Comparison of ENCODE assay signal across 29 mouse cellular contexts in genomic region chr4:126168851-126169250, GRCm38 (mm10). TPM values are rescaled to one million over a fixed set of nuclear protein-coding genes. Genes with fewer than 3 reads are reported as not detected.
DNase-seq lines count a peak whose midpoint lies in the region; ATAC-seq and TF ChIP-seq lines count a peak whose summit lies in the region.
"Had no signal": no experiment of that assay in that cellular context is flagged by ENCODE, and none has a peak within 500 bp of the region (broad histone marks: within the 10 kb centered on the region; RNA-seq: fewer than 3 reads in every experiment).

No protein-coding gene starts in this region.

- no peak overlapping the region for H3K9ac ChIP-seq in liver, adult 2 months (ENCODE audit: low read depth, low read length)
- H3K9ac ChIP-seq in liver, postnatal 0 days (replicated peaks) = no peak overlapping the region
- H3K9ac ChIP-seq: embryonic facial prominence, embryonic 13.5 days; forebrain, embryonic 13.5 days; heart, embryonic 12.5 days; heart, embryonic 15.5 days; hindbrain, embryonic 14.5 days had no signal

- no peak for ATAC-seq in liver, postnatal 0 days
- ATAC-seq: activated CD4-positive, CD25-positive, alpha-beta regulatory T cell, adult 4 months; CD4-positive, CD25-positive, alpha-beta regulatory T cell, adult 4 months; forebrain, embryonic 13.5 days; forebrain, embryonic 16.5 days; hindbrain, postnatal 0 days; inflammation-experienced regulatory T-cells, adult 6 months; intestine, embryonic 16.5 days had no signal

- no peak overlapping the region for H3K4me3 ChIP-seq in liver, adult 2 months (ENCODE audit: insufficient read depth, low read depth, low read length)
- H3K4me3 ChIP-seq in liver, postnatal 0 days (ENCODE audit: low read depth, low read length) = no peak overlapping the region
- no peak overlapping the region for H3K4me3 ChIP-seq in brown adipose tissue, adult 24 weeks (ENCODE audit: insufficient read depth, low read depth, low read length)
- H3K4me3 ChIP-seq: embryonic facial prominence, embryonic 10.5 days; embryonic facial prominence, embryonic 13.5 days; forebrain, embryonic 10.5 days; forebrain, embryonic 13.5 days; heart, embryonic 12.5 days; heart, embryonic 15.5 days had no signal

- no peak for TF ChIP-seq CTCF in liver, adult 2 months (IDR thresholded peaks at IDR 0.05; ENCODE audit: low read depth, low read length)
- no peak for TF ChIP-seq CTCF in liver, postnatal 0 days (IDR thresholded peaks at IDR 0.05; ENCODE audit: low read depth)

- no peak overlapping the region for H3K4me2 ChIP-seq in liver, postnatal 0 days (ENCODE audit: low read depth, low read length)
- H3K4me2 ChIP-seq: embryonic facial prominence, embryonic 13.5 days; forebrain, embryonic 13.5 days; heart, embryonic 12.5 days; heart, embryonic 15.5 days; hindbrain, embryonic 14.5 days had no signal

- H3K4me1 ChIP-seq in liver, adult 2 months (ENCODE audit: control insufficient read depth, insufficient read depth, low read length) = peaks cover 10% of the 10 kb centered on the region
- H3K4me1 ChIP-seq in liver, postnatal 0 days (ENCODE audit: insufficient read depth) = no peaks in the 10 kb centered on the region; the same call in 1 of the 2 replicates
- H3K4me1 ChIP-seq in brown adipose tissue, adult 24 weeks (ENCODE audit: control insufficient read depth, insufficient read depth, insufficient read length, low read length) = peaks cover 8% of the 10 kb centered on the region
- H3K4me1 ChIP-seq: embryonic facial prominence, embryonic 10.5 days; embryonic facial prominence, embryonic 13.5 days; forebrain, embryonic 10.5 days; forebrain, embryonic 13.5 days had no signal

- no peaks in the 10 kb centered on the region for H3K27me3 ChIP-seq in liver, adult 2 months (ENCODE audit: control insufficient read depth, insufficient read depth, low read length)
- H3K27me3 ChIP-seq in liver, postnatal 0 days (ENCODE audit: insufficient read depth, low read length) = no peaks in the 10 kb centered on the region
- H3K27me3 ChIP-seq: embryonic facial prominence, embryonic 13.5 days; forebrain, embryonic 13.5 days; heart, embryonic 12.5 days; heart, embryonic 15.5 days had no signal

- peaks cover 60% of the 10 kb centered on the region for H3K36me3 ChIP-seq in liver, adult 2 months (ENCODE audit: control insufficient read depth, insufficient read depth, low read length)
- peaks cover 67% of the 10 kb centered on the region for H3K36me3 ChIP-seq in liver, postnatal 0 days (replicated peaks; ENCODE audit: insufficient read depth, low read length)

- no peak overlapping the region; the same call in 1 of the 2 replicates for H3K27ac ChIP-seq in liver, adult 2 months (replicated peaks; ENCODE audit: insufficient read depth, low read depth, low read length)
- no peak overlapping the region for H3K27ac ChIP-seq in liver, postnatal 0 days (ENCODE audit: low read depth)
- peak overlapping the region; percentile 9 for H3K27ac ChIP-seq in brown adipose tissue, adult 24 weeks (replicated peaks; ENCODE audit: low read depth, low read length)
- H3K27ac ChIP-seq: embryonic facial prominence, embryonic 10.5 days; embryonic facial prominence, embryonic 13.5 days; forebrain, embryonic 10.5 days; forebrain, embryonic 13.5 days; heart, embryonic 15.5 days; hindbrain, embryonic 14.5 days; hindbrain, postnatal 0 days had no signal

- no peak for TF ChIP-seq POLR2A in liver, adult 2 months (IDR thresholded peaks at IDR 0.05; ENCODE audit: extremely low read depth, insufficient read depth, low read length)

- DNase-seq in liver, adult 2 months (ENCODE audit: extremely low read depth, low read depth, low spot score) = peak; percentile 39
- DNase-seq in liver, postnatal 0 days = no peak
- DNase-seq in urinary bladder, adult 2 months (ENCODE audit: low spot score) = peak; percentile 20
- DNase-seq in urinary bladder, adult 18-20 months (ENCODE audit: low spot score in 2 of 2) = no peak
- no peak for DNase-seq in gastrocnemius, postnatal 4 days (ENCODE audit: low spot score in 2 of 2)
- DNase-seq: adrenal gland, postnatal 10 days; adrenal gland, postnatal 36 days; cerebellum, adult 11 months; cerebellum, adult 9-11 months; cerebellum, postnatal 25 days; gastrocnemius, postnatal 10 days; heart, adult 18-20 months; heart, postnatal 10 days; heart, postnatal 4 days had no signal

- 37% methylated on average over 6 of the region's 6 CpGs for WGBS in liver, adult 2 months
- 74% methylated on average over 6 of the region's 6 CpGs for WGBS in liver, postnatal 0 days (ENCODE audit: insufficient replicate concordance)

- no peaks in the 10 kb centered on the region for H3K9me3 ChIP-seq in liver, postnatal 0 days (ENCODE audit: low read length)
- H3K9me3 ChIP-seq: embryonic facial prominence, embryonic 10.5 days; embryonic facial prominence, embryonic 13.5 days; forebrain, embryonic 10.5 days; forebrain, embryonic 13.5 days; heart, embryonic 12.5 days; heart, embryonic 15.5 days had no signal

- no peaks in the 10 kb centered on the region for H3K79me2 ChIP-seq in liver, adult 2 months (ENCODE audit: control insufficient read depth, insufficient read depth, low read length)

- no peak for TF ChIP-seq EP300 in liver, postnatal 0 days (IDR thresholded peaks at IDR 0.05; ENCODE audit: low read depth)

RNA-seq across cellular contexts. Expression of gene Sh3d21, which starts 5.6 kb away (rescaled TPM):
- 0.54 and 0.65 TPM in 2 replicates for total RNA-seq in liver, adult 2 months (2014; rRNA removed)
- polyA plus RNA-seq in liver, adult 2 months (2012; rRNA removed) = 0.26 and 0.55 TPM in 2 replicates
- 2.4 and 2.7 TPM in 2 replicates for polyA plus RNA-seq in liver, postnatal 0 days (2015; fragmentation: Nextera tagmentation; extraction: Ambion mirVana)
- polyA plus RNA-seq in urinary bladder, adult 2 months (2012; rRNA removed) = 10.1 and 11.8 TPM in 2 replicates
- 2.1 and 3.5 TPM in 2 replicates for polyA plus RNA-seq in brown adipose tissue, adult 24 weeks (2012; ENCODE audit: insufficient read depth, insufficient read length, missing spikeins)
- total RNA-seq in gastrocnemius, postnatal 4 days (2021) = 1 to 10 TPM; 2.9 TPM
- total RNA-seq: common myeloid progenitor, adult 5-6 weeks had no signal

RNA-seq across cellular contexts. Expression of gene Eva1b, which starts 21.3 kb away (rescaled TPM):
- total RNA-seq in liver, adult 2 months (2014; rRNA removed) = 8.0 and 9.5 TPM in 2 replicates
- 15.8 and 18.1 TPM in 2 replicates for polyA plus RNA-seq in liver, adult 2 months (2012; rRNA removed)
- polyA plus RNA-seq in liver, postnatal 0 days (2015; fragmentation: Nextera tagmentation; extraction: Ambion mirVana) = 17.1 and 17.7 TPM in 2 replicates
- polyA plus RNA-seq in urinary bladder, adult 2 months (2012; rRNA removed) = 64.1 and 68.0 TPM in 2 replicates
- polyA plus RNA-seq in brown adipose tissue, adult 24 weeks (2012; ENCODE audit: insufficient read depth, insufficient read length, missing spikeins) = 8.6 and 13.5 TPM in 2 replicates
- 10 to 100 TPM; 31.8 to 33.8 TPM for total RNA-seq in gastrocnemius, postnatal 4 days (2021)

RNA-seq across cellular contexts. Expression of gene Thrap3, which starts 33.7 kb away (rescaled TPM):
- total RNA-seq in liver, adult 2 months (2014; rRNA removed) = 74.3 and 78.6 TPM in 2 replicates
- 25.6 and 29.1 TPM in 2 replicates for polyA plus RNA-seq in liver, adult 2 months (2012; rRNA removed)
- polyA plus RNA-seq in liver, postnatal 0 days (2015; fragmentation: Nextera tagmentation; extraction: Ambion mirVana) = 47.8 and 62.4 TPM in 2 replicates
- polyA plus RNA-seq in urinary bladder, adult 2 months (2012; rRNA removed) = 111 and 130 TPM in 2 replicates
- polyA plus RNA-seq in brown adipose tissue, adult 24 weeks (2012; ENCODE audit: insufficient read depth, insufficient read length, missing spikeins) = 65.6 and 120 TPM in 2 replicates
- total RNA-seq in gastrocnemius, postnatal 4 days (2021) = 100 to 1,000 TPM; 182 to 188 TPM

Comparison
In these comparisons a context has a peak if more than half of its experiments do, and no peak if none do; other contexts are left out.
1. DNase-seq: peak in liver, adult 2 months (single experiment) and urinary bladder, adult 2 months (single experiment); none in liver, postnatal 0 days (single experiment), urinary bladder, adult 18-20 months (0 of 2) and gastrocnemius, postnatal 4 days (0 of 2).